Mouse (Mus musculus) limb, embryonic 12.5 days (tissue): ENCODE data around the gene Gm28230. TPM values are rescaled to one million over a fixed set of nuclear protein-coding genes. Genes with fewer than 3 reads are reported as not detected.
A peak's percentile ranks its signal among the peaks of the same experiment; 100 is the strongest.

Experiments used
- ATAC-seq: fragments of 200-750 bp; cut with Nextera tagmentation; 2 replicates; pipeline ENCODE4 v1.8.0; 2017; ENCODE audit warnings: low read depth, moderate TSS enrichment; ENCODE audit not compliant: insufficient number of reproducible peaks, insufficient read depth, low FRiP score, low TSS enrichment
- H3K27ac ChIP-seq: fragments of 300-500 bp; sonication (generic); 2 replicates; pipeline ENCODE4 v1.5.1; 2016; ENCODE audit warnings: mild to moderate bottlenecking, moderate library complexity
- H3K27me3 ChIP-seq: fragments of 300-500 bp; sonication (generic); 2 replicates; pipeline ENCODE4 v1.6.1; 2016; ENCODE audit warnings: mild to moderate bottlenecking, moderate library complexity
- H3K36me3 ChIP-seq: fragments of 300-500 bp; sonication (generic); 2 replicates; pipeline ENCODE4 v1.6.1; 2016; ENCODE audit warnings: mild to moderate bottlenecking, moderate library complexity
- H3K4me1 ChIP-seq: fragments of 300-500 bp; sonication (generic); replicated peaks from 2 replicates; pipeline ENCODE4 v1.6.1; 2016
- H3K4me2 ChIP-seq: fragments of 300-500 bp; sonication (generic); 2 replicates; pipeline ENCODE4 v1.6.1; 2016; ENCODE audit warnings: mild to moderate bottlenecking, moderate library complexity
- H3K4me3 ChIP-seq: fragments of 300-500 bp; sonication (generic); replicated peaks from 2 replicates; pipeline ENCODE4 v1.5.1; 2016; ENCODE audit warnings: mild to moderate bottlenecking
- H3K9ac ChIP-seq: fragments of 300-500 bp; sonication (generic); replicated peaks from 2 replicates; pipeline ENCODE4 v1.6.1; 2016; ENCODE audit warnings: mild to moderate bottlenecking, moderate library complexity
- H3K9me3 ChIP-seq: fragments of 300-500 bp; sonication (generic); 2 replicates; pipeline ENCODE4 v1.6.1; 2016; ENCODE audit warnings: mild to moderate bottlenecking, moderate library complexity
- WGBS: fragments of 180-500 bp; shearing (Covaris S2); methylation state at CpG from one replicate; pipeline ENCODE4 v1.1.7; 2016; 5-methylcytosine and 5-hydroxymethylcytosine counted together
- polyA plus RNA-seq: library from polyadenylated mRNA; unstranded; fragments of >200 nt; fragmentation: Nextera tagmentation; extraction: Ambion mirVana; gene quantifications from 2 replicates; pipeline ENCODE4 v1.2.1, GENCODE M21; 2016

The Gm28230 gene
- 0.38 and 0.51 TPM in 2 replicates for polyA plus RNA-seq

DNA sequence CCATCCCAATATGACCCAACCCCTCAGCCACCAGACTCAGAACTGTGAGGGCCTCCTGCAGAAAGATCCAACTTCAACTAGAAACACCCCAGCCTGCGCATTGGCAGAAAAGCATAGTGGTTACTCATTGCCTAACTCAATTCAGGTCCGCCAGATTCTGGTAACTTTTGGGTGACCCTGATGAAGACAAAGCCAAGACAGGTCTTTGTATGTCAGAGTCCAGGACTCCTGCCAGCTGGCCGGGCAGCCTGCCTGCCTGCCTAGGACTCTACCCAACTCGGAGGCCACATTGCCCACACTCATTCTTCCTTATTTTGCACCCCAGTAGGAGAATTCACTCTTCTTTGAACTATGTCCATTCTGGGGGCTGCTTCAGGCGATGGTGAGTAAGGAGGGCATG lies at the start of gene Gm28230:
Gm28230 (plus strand) TSS at position 178 of the 400 bp plus-strand sequence.
- H3K36me3 ChIP-seq = no peaks in the 10 kb centered on the region
- peak within 1 kb of the TSS; percentile 42 for H3K4me3 ChIP-seq
- peak within 1 kb of the TSS; percentile 50; the same call in 1 of the 2 replicates for H3K9ac ChIP-seq
- WGBS = 35% methylated on average over 5 of the region's 5 CpGs
- no peaks in the 10 kb centered on the region for H3K9me3 ChIP-seq
- H3K4me1 ChIP-seq = peaks cover 37% of the 10 kb centered on the region
- H3K4me2 ChIP-seq = peak within 1 kb of the TSS; percentile 86
- ATAC-seq = no peak
- H3K27ac ChIP-seq = no peak within 1 kb of the TSS
- H3K27me3 ChIP-seq = peaks cover 93% of the 10 kb centered on the region

DNA sequence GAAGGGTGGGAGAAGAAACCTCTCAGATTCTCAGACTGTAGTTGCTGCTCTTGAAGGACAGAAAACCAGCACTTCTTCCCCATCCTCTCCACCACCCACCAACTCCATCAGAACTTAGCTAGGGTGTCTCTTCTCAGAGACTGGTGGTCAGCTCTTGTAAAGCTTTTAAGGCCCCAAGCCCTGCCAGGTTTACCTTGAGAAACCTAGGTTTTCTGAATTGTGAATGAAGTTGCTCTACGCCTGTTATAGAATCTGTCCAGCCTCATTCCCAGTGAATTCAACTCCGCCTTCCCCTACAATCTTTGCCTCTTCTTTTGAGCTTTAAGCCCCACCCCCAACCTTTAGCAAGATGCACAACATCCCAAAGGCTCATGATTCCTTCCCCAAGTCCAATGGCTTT lies 49.4 kb upstream of the Gm28230 start:
- WGBS = 16% methylated on average over 2 of the region's 2 CpGs
- Histone ChIP-seq H3K36me3 (no peaks in the 10 kb centered on the region), H3K9ac (peak overlapping the region; percentile 99), H3K27me3 (peaks cover 72% of the 10 kb centered on the region), H3K9me3 (no peaks in the 10 kb centered on the region), H3K27ac (peak overlapping the region; percentile 99), H3K4me2 (peak overlapping the region; percentile 74), H3K4me3 (peak overlapping the region; percentile 90), H3K4me1 (peaks cover 47% of the 10 kb centered on the region)
- ATAC-seq = no peak

DNA sequence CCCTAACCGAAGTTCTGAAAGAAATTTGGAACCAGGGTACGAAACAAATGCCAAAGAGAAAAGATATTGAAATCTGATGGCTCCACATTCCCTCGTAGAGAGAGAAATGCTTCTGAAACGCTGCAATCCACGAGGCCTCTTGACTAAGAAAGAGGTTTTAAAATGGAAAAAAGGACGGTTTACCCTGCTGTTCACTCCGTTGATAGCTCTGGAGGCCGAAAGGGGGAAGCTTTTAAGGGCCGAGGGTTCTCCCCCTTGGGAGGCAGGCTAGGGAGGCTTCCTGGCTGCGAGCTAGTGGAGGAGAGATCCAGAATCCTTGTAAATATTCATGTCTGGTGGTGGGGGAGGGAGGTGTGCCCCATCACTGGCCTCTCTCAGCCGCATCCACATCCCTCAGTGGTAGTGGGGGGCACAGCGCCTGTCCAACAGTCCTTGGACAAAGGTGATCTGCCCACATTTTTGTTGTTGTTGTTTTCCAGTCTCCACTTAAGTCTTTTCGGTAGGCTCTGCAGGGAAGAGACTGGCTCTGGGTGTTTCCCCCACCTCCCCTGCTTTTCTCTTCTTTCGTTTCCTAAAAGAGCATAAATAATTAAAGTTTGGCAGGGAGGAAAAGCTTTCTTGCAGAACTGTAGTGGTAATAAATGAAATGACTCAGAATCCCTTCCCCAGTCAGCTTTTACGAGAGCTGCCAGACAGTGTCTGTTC lies 47.5 kb upstream of the Gm28230 start, which contains the start of gene Hoxd11:
Hoxd11 (plus strand) TSS at position 667 of the 705 bp plus-strand sequence.
- Histone ChIP-seq H3K4me3 (peak within 1 kb of the TSS; percentile 90), H3K4me1 (peaks cover 53% of the 10 kb centered on the region), H3K27ac (peak within 1 kb of the TSS; percentile 98), H3K9me3 (no peaks in the 10 kb centered on the region), H3K27me3 (peaks cover 72% of the 10 kb centered on the region), H3K4me2 (peak within 1 kb of the TSS; percentile 74), H3K9ac (peak within 1 kb of the TSS; percentile 99), H3K36me3 (peaks cover under 1% of the 10 kb centered on the region; the same call in 1 of the 2 replicates)
- no peak for ATAC-seq
- WGBS = 2% methylated on average over 15 of the region's 15 CpGs

DNA sequence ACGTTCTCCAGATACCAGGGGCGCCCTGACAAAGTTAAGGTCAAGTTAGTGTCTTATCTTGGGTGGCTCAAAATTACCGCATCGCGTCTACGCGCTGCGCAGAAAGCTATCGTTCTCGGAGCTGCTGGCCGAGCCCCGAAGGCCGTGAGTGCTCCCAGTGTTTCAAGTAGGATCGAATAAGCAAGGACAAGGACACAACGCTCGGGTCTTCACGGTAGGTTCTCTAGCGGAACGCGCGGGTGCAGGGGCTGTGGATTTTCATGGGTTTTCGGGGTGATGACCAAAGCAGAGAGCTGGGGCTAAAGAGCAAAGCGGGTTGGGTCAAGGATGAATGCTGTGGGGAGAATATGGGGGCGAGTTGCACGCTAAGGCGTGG lies 46.9 kb upstream of the Gm28230 start:
- H3K27ac ChIP-seq = peak overlapping the region; percentile 98

DNA sequence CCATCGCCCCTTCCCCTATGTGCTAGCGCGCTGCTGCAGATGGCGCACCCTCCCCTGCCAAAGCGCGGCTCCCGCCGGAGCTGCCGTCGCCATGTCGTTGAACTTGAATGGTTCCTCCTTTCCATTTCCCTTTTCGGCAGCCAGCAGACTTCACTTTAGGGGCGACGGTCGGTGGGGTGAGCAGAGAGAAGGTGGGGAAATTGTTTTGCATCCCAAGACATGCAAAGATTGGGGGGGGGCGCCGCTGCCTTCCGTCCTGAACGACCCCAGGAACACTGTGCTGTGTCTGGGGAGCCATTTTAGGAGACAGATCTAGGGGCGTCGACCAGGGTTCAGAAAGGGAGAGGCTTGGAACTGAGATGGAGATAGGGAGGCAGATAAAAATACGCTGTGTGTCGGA lies 46.5 kb upstream of the Gm28230 start:
- peaks cover 48% of the 10 kb centered on the region for H3K4me1 ChIP-seq
- peak overlapping the region; percentile 90 for H3K4me3 ChIP-seq
- 1% methylated on average over 23 of the region's 23 CpGs for WGBS
- H3K9me3 ChIP-seq = no peaks in the 10 kb centered on the region
- peak overlapping the region; percentile 99 for H3K9ac ChIP-seq
- peak overlapping the region; percentile 98 for H3K27ac ChIP-seq
- peak overlapping the region; percentile 74 for H3K4me2 ChIP-seq
- peaks cover 64% of the 10 kb centered on the region for H3K27me3 ChIP-seq
- peaks cover 3% of the 10 kb centered on the region; the same call in 1 of the 2 replicates for H3K36me3 ChIP-seq
- ATAC-seq = no peak

More for the DNA sequence above, 46.9 kb upstream of the Gm28230 start:
- H3K4me2 ChIP-seq = peak overlapping the region; percentile 74
- peaks cover 68% of the 10 kb centered on the region for H3K27me3 ChIP-seq
- H3K9me3 ChIP-seq = no peaks in the 10 kb centered on the region
- peak overlapping the region; percentile 99 for H3K9ac ChIP-seq
- H3K4me1 ChIP-seq = peaks cover 48% of the 10 kb centered on the region
- no peak for ATAC-seq
- WGBS = under 1% methylated on average over 26 of the region's 26 CpGs
- H3K4me3 ChIP-seq = peak overlapping the region; percentile 90
- H3K36me3 ChIP-seq = peaks cover 3% of the 10 kb centered on the region; the same call in 1 of the 2 replicates

DNA sequence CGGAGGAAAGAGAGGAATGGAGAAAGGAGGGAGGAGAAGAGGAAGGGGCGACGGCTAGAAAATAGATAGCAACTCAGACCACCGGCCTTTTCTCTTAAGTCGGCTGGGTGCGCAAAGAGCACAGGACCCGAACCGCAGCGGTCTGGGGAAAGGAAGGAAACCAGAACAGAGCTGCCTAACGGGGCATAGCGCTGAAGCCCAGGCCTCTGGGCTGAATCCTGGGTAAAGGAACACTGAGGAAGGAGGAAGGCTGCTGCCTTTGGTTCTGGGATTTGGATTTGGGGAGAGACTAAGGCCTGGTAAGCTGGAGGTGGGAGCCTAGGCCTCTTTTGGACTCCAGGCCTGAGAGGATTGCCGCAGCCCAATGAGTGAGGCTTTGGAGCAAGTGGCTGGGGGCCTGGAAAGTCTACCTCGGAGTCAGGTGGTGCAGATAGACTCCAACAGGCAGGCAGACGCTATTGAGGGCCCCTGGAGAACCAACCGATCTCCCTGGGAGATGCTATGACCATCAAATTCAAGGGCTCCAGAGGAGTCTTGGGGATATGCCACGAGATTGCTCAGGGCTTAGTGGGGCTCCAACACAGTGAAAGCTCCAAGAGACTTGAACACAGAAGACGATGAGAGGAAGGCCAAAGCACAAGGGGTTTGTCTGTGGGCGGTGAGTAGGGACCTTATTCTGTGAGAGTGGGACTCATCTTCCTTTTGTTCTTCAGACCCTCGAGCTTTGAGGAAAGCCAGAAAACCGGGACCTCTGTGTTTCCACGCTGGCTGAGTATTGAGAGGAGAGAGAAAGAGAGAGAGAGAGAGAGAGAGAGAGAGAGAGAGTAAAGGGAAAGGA lies 45.7 kb upstream of the Gm28230 start:
- peak overlapping the region; percentile 90 for H3K4me3 ChIP-seq
- H3K27ac ChIP-seq = peak overlapping the region; percentile 98
- H3K9ac ChIP-seq = peak overlapping the region; percentile 99
- ATAC-seq = no peak
- H3K9me3 ChIP-seq = no peaks in the 10 kb centered on the region
- peak overlapping the region; percentile 74 for H3K4me2 ChIP-seq
- H3K27me3 ChIP-seq = peaks cover 59% of the 10 kb centered on the region
- peaks cover 3% of the 10 kb centered on the region; the same call in 1 of the 2 replicates for H3K36me3 ChIP-seq
- 2% methylated on average over 21 of the region's 21 CpGs for WGBS
- H3K4me1 ChIP-seq = peaks cover 40% of the 10 kb centered on the region

DNA sequence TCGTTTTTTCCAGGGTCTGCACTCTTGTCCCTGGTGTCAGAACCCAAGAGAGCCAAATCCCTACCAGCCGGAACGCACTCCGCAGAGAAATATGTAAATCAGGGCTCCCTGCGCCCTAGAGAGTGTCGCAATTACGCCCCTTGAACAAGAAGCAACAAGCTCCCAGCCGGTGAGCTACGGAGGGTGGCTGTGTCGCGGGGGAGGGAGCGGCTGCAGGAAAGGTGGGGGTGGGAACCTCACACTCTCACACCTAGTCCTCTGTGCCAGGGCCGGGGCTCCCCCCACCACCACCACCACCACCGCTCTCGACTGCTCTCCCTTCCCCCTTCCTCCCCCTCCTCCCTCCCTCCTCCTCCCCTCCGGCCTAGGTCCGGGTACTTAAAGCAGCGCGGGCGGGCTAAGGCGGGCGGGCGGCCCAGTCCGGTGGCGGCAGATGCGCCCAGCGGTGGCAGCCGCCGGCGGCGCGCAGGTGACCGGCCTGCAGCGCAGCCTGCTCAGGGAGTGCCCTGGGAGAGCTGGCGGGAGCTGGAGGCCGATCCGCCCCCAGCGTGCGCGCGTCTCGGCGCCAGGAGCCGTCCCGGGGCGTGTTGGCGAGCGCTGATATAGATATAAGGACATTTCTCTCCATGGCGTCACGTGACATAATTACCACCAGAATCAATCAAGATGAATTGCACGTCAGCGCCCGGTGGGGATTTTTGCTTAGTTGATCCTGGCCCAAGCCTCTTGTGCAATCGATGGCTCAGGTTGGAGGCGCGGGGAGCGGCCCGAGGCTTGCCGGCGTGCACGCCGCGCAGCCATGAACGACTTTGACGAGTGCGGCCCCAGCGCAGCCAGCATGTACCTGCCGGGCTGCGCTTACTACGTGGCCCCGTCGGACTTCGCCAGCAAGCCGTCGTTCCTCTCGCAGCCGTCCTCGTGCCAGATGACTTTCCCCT lies 44.7 kb upstream of the Gm28230 start:
- peak; percentile 56 for ATAC-seq
- peaks cover 3% of the 10 kb centered on the region; the same call in 1 of the 2 replicates for H3K36me3 ChIP-seq
- H3K4me2 ChIP-seq = peak overlapping the region; percentile 74
- H3K4me1 ChIP-seq = peaks cover 33% of the 10 kb centered on the region; the same call in 1 of the 2 replicates
- peaks cover 48% of the 10 kb centered on the region for H3K27me3 ChIP-seq
- WGBS = under 1% methylated on average over 74 of the region's 78 CpGs
- no peaks in the 10 kb centered on the region for H3K9me3 ChIP-seq
- H3K9ac ChIP-seq = peak overlapping the region; percentile 99
- H3K27ac ChIP-seq = peak overlapping the region; percentile 98
- peak overlapping the region; percentile 90 for H3K4me3 ChIP-seq

DNA sequence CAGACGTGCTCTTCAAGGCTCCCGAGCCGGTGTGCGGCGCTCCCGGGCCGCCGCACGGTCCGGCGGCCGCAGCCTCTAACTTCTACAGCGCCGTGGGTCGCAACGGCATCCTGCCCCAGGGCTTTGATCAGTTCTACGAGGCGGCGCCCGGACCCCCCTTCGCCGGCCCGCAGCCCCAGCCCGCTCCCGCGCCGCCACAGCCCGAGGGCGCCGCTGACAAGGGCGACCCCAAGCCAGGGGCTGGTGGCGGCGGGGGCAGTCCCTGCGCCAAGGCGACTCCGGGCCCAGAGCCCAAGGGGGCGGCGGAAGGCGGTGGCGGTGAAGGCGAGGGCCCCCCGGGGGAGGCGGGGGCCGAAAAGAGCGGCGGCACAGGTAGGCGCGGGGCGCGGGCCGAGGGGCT lies 43.7 kb upstream of the Gm28230 start:
- H3K36me3 ChIP-seq = peaks cover 10% of the 10 kb centered on the region; the same call in 1 of the 2 replicates
- peaks cover 49% of the 10 kb centered on the region for H3K27me3 ChIP-seq
- peak overlapping the region; percentile 90 for H3K4me3 ChIP-seq
- H3K4me1 ChIP-seq = peaks cover 37% of the 10 kb centered on the region; the same call in 1 of the 2 replicates
- ATAC-seq = 0 out of 2 replicates have a peak, but pooled peaks have one; percentile 4
- under 1% methylated on average over 50 of the region's 51 CpGs for WGBS
- peak overlapping the region; percentile 99 for H3K9ac ChIP-seq
- no peaks in the 10 kb centered on the region for H3K9me3 ChIP-seq
- H3K4me2 ChIP-seq = peak overlapping the region; percentile 74
- peak overlapping the region; percentile 98 for H3K27ac ChIP-seq

DNA sequence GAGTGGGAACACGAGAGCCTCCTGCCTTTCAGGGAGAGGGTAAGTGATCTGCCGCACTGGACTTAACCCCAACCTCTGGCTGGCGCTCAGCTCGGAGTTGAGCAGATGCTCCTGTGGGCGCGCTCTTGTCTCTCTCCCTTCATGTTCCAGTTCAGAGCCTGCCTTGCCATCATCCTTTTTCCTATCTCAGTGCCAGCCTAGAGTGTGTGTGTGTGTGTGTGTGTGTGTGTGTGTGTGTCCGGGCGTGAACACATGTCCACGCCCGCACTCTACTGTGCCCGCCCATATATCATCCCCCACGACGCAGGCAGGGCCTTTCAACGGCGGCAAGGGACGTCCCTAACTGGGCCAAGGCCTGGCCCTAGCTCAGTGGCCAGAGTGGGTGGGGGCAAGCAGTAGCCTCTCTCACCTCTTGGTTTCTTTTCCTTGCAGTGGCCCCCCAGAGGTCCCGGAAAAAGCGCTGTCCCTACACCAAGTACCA lies 43.0 kb upstream of the Gm28230 start:
- H3K9ac ChIP-seq = peak overlapping the region; percentile 99
- peak overlapping the region; percentile 90 for H3K4me3 ChIP-seq
- H3K9me3 ChIP-seq = no peaks in the 10 kb centered on the region
- peak overlapping the region; percentile 74 for H3K4me2 ChIP-seq
- H3K27ac ChIP-seq = peak overlapping the region; percentile 98
- peaks cover 52% of the 10 kb centered on the region for H3K27me3 ChIP-seq
- peaks cover 13% of the 10 kb centered on the region; the same call in 1 of the 2 replicates for H3K36me3 ChIP-seq
- ATAC-seq = no peak
- H3K4me1 ChIP-seq = peaks cover 37% of the 10 kb centered on the region; the same call in 1 of the 2 replicates
- WGBS = under 1% methylated on average over 18 of the region's 18 CpGs

DNA sequence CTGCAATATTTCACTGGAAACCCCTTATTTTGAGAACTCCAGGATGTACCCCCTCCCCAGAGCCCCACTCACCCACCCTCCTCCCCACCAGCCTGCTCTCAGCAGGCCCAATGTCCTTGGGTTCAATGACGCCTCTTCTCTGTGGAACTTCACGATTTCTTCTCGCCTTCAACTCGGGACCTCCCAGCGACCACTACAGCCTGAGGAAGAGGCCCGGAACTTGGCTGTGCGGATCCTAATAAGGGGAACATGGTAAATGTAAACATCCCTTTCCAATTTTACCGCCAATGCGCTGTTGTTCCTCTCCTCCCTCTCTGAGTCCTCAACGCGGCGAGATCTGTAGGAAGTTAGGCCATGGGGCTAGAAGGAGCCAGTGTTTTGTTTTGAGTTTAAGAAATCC lies 42.4 kb upstream of the Gm28230 start:
- Histone ChIP-seq H3K36me3 (peaks cover 13% of the 10 kb centered on the region; the same call in 1 of the 2 replicates), H3K4me2 (peak overlapping the region; percentile 74), H3K9ac (peak overlapping the region; percentile 99), H3K4me3 (peak overlapping the region; percentile 90), H3K27ac (peak overlapping the region; percentile 98), H3K4me1 (peaks cover 33% of the 10 kb centered on the region; the same call in 1 of the 2 replicates), H3K27me3 (peaks cover 55% of the 10 kb centered on the region), H3K9me3 (no peaks in the 10 kb centered on the region)
- WGBS = under 1% methylated on average over 12 of the region's 12 CpGs
- no peak for ATAC-seq
